Mouse (Mus musculus) thymus, postnatal 36 days (tissue): ENCODE data around the gene Slc7a1.
A peak's percentile ranks its signal among the peaks of the same experiment; 100 is the strongest.

Experiments
- DNase-seq, 2 experiments: peaks; one replicate each; pipeline ENCODE4 v3.0.0; 2022; ENCODE audit warnings: mixed read lengths in 2 of 2

Slc7a1 gene

DNA sequence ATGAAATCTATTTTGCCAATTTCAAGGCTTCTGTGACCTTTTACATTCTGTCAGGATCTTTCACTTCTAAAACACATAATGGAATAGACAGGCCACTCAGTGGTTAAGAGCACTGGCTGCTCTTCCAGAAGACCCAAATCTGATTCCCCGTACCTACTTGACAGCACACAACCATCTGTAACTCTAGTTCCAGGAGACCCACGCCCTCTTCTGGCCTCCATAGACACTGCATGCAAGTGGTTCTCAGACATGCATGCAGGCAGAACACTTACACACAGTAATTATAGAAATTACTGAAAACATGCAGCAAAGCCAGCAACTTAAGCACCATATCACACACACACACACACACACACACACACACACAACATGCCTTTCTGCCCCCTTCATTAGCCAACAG, 87.3 kb downstream of the Slc7a1 start:
- DNase-seq = peak in 1 of 2 experiments; percentile 15

DNA sequence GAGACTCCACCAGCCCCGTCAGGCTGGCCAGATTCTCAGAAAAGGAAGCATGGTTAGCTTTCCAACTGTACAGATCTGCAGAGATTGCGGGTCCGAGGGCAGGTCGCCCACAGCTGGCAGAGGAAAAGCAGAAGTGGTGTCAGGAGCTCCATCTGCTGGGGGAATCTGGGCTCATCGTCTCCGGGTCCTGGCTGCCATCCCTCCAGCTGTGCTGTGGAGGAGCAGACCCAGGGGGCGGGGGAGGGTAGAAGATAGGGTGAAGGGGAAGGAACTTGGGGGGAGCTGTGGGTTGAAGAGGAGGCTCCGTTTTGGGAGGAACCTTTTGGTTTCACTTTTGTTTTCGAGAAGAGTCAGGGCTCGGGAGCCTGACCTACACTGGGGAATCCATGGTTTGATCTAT, 88.9 kb downstream of the Slc7a1 start:
- DNase-seq = peak; percentile 60 to 68

DNA sequence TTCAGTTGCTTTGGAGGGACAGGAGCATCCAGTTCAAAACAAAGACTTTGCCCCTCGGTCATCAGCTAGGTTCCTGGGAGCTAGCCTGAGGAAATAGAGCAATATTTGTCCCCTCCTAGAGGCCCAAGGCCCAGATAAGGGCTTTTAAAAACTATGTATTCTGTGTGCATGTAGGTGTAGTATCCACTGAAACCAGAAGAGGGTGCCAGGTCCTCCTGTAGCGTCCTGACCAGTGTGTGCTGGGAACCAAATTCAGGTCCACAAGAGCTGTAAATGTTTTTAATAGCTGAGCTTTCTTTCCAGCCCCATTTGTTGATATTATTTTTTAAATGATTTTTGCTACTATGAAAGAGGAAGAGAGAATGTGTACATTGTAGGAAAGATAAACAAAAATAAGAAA, 95.6 kb downstream of the Slc7a1 start:
- DNase-seq = no peak

DNA sequence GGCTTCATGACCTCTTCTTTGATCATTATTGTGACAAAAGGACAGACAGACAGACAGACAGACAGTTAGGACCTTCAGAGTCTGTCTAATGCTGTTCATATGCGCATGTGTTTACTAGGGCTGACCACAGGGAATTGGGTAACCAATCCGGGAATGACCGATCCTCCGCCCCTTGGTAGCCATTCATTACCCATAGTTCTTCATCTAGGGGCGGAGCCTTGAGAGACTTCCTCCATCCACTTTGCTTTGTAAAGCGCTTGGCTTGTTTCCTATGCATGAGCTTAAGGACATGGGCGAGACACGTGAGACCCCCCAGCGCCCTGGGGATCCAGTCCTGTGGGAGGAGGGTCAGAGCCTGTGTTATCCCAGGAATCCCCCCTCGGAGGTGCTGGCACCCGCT, 96.7 kb downstream of the Slc7a1 start:
- DNase-seq = no peak

DNA sequence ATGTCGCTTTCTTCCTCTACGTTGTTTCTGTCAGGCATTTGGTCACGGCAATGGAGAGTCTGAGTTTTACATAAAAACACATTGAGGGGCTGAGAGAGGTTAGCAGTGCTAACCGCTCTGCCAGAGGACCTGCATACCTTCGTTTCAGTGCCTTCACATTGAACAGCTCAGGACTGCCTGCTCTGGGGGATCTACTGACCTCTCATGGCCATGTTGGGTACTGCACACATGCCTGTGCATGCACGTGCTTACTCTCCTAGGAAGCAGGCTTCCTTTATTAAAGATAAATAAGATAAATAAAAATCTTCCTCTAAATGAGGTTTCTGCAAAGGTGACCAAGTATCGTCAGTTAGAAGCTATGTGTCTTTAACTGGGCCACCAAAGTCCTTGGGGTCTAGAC, 106.4 kb downstream of the Slc7a1 start:
- peak; percentile 44 to 55 for DNase-seq

DNA sequence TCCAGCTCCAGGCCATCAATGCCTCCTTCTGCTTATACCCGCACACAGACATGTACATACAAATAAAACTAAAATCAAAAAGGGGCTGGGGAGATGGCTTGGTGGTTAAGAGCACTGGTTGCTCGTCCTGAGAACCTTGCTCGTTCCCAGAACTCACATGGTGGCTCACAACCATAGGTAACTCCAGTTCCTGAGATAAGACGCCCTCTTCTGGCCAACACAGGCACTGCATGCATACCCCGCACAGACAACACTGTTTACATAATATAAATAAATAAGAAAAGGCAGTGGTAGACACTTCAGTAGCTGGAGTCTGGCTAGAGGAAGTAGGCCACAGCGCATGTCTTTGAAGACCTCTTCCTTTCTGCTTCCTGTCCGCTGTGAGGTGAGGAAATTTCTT, 106.8 kb downstream of the Slc7a1 start:
- no peak for DNase-seq

DNA sequence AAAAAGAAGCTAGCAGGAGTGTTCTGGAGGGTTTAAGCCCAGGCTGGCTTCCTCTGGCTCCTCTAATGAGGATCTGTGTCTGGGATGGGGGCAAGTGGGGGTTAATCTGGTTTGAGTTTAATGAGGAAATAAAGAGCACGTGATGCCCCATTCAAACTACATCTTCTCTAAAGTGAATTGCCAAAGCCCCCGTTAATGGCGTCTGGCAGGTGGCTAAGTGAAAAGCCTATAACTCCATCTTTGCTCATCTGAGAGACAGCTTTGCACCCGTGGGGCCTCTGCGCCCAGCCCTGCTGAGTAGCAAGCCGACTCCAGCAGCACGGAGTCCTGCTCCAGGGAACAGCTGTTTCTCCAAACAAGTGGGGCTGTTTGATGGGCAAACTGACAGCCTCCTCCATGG, 109.8 kb downstream of the Slc7a1 start:
- no peak for DNase-seq

DNA sequence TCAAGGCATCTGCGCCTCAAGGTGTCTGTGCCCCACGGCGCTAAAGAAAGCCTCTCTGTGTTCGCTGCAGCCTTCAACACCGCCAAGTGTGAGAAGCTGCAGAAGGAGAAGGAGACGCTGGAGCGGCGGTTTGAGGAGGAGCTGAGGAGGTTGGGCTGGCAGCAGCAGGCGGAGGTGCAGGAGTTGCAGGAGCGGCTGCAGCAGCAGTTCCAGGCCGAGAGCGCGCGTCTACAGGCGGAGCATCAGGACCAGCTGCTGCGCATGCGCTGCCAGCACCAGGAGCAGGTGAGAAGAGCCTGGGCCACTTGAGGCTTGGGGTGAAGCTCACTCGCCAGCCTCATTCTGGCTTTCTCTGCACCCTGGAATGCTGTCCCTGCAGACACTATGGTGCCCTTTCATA, 110.9 kb downstream of the Slc7a1 start:
- DNase-seq = no peak

DNA sequence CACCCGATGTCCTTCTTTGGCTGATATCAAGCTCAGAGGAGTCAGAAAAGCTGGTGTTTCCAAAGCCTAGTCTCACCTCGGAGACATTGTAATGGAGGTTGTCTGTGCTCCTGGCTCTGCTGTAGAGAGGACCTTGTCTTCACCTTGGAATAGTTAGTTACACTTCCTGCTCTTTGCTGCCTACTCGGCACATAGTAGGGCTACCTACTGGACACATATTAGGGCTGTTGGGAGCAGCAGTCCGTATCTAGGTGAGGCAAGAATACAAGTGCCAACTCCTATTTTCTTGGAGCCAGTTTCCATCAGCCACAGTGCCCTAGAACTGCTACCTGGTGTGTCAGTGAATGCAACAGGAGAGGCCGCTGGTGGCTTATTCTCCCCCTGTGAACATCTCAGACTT, 112.2 kb downstream of the Slc7a1 start:
- no peak for DNase-seq

DNA sequence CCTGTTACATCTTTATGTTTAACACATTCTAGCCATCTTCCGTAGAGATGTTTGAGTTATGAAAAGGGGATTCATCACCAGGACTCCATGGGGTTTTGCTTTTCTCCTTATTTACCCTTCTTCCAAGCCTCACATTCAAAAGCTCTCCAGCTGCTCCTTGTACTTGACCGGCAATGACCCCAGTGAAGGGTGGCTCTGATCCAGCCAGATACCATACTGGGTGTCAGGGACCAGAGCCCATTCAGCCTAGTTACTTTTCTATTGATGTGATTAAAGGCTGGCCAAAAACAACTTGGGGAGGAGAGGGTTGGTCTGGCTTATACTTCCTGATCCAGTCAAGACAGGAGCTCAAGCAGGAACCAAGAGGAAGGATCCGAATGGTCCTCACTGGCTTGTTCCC, 116.1 kb downstream of the Slc7a1 start:
- no peak for DNase-seq

DNA sequence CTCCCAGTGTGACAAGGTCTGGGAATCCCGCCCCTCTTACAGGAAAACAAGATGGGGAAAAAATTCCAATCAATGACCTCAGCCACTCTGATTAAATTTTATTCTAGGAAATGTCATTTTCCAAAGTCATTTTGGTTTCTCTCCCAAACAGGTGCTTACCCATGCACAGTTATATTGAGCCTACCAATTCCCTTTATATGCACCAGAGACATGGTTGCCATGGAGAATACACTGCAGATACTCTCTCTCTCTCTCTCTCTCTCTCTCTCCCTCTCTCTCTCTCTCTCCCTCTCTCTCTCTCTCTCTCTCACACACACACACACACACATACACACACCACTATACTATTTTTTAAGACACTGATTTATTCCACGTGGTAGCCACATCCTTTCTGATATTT, 116.5 kb downstream of the Slc7a1 start:
- no peak for DNase-seq

DNA sequence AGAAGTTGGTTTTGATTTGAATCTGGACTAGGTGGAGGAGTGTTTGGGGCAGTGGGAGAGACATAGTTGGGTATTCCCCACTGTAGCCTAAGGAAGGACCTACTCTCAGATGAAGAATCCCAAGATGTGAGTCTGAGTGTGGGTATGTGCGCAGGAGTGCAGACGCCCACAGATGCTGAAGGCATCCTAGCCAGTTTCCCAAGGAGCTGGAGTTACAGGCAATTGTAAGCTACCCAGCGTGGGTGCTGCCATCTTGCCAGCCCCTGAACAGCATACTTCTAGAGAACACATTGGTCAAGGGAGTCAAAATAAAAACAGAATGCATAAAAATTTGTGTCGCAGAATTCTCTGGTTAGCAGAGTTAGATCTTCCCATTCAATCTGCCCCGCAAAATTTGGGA, 117.1 kb downstream of the Slc7a1 start:
- DNase-seq = no peak

DNA sequence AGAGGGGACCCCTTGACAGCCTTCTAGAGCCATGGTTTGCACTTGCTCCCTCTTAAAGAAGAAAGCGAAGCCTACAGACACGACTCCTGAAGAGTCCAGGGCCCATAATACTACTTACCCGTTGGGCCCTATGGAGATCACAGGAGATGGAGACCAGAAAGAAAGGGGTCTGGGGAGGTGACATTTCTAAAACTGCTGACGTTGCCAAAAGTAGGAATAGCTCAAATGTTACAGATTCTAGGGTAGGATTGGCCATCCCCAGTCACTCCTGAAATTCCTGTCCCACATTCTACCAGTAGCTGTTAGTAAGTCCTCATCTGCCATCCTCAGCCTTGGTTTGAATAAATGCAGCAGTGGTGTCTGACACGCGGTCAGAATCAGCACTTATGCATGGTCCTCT, 117.6 kb downstream of the Slc7a1 start:
- no peak for DNase-seq

DNA sequence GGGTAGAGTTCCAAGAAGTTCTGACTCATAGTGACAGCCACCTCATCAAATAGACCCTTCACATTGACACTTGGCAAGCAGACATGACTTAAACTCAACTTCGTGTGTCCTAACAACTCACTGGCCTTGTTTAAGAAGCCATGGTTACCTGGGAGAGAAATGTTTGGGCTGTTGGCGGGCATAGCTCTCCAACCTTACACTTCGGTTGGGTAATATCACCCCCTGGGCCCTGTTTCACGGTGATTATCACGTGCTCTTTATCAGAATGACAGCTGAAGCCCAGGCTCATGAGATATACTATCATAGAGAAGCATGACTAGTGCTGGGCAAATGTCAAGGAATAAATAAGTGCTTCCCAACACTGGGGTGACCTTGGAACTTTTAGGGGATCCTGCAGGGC, 119.4 kb downstream of the Slc7a1 start:
- DNase-seq = no peak

DNA sequence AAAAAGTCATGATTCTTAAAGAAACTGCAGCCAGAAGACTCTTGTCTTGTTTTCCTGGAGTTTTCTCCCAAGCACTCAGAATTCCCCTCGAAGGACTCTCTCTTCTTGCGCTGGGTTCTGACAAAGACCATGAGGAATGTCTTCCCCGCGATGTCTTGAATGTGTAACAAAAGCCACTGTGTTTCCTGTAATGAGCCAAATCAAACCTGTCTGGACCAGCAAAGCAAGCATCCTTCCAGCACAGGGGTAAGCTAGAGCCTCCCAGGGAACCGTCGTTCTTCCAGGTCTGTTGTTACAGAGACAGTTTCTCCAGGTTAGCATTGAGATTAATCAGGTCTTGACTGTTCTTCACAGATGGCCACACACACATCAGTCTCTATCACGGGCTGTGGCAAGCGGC, 121.5 kb downstream of the Slc7a1 start:
- DNase-seq = no peak
